Mouse (Mus musculus): ENCODE results near the gene Tiam1.
A peak's percentile ranks its signal among the peaks of the same experiment; 100 is the strongest.

The Tiam1 gene

GRCm38 (mm10) chr16:89868502-89868901 is 275.1 kb downstream of the Tiam1 start:
- no peak for DNase-seq

- DNase-seq = no peak
Measured at GRCm38 (mm10) chr16:89867212-89867829, 276.2 kb downstream of the Tiam1 start.

GRCm38 (mm10) chr16:89865136-89865535 is 278.4 kb downstream of the Tiam1 start:
- no peak for DNase-seq

- no peak for DNase-seq
Measured at GRCm38 (mm10) chr16:89864710-89865109, 278.9 kb downstream of the Tiam1 start.

- DNase-seq = no peak
Measured at GRCm38 (mm10) chr16:89863264-89863663, 280.3 kb downstream of the Tiam1 start.

GRCm38 (mm10) chr16:89861531-89861930 is 282.0 kb downstream of the Tiam1 start:
- no peak for DNase-seq

- DNase-seq = no peak
Measured at GRCm38 (mm10) chr16:89860708-89861107, 282.9 kb downstream of the Tiam1 start.

- no peak for DNase-seq
Measured at GRCm38 (mm10) chr16:89857666-89858065, 285.9 kb downstream of the Tiam1 start.

- no peak for DNase-seq
Measured at GRCm38 (mm10) chr16:89854731-89855130, 288.8 kb downstream of the Tiam1 start.

GRCm38 (mm10) chr16:89851333-89851732 is 292.2 kb downstream of the Tiam1 start:
- DNase-seq = no peak

GRCm38 (mm10) chr16:89848651-89849597 is 294.6 kb downstream of the Tiam1 start:
- DNase-seq = no peak

GRCm38 (mm10) chr16:89848179-89848578 is 295.4 kb downstream of the Tiam1 start:
- DNase-seq = no peak

- DNase-seq = no peak
Measured at GRCm38 (mm10) chr16:89845461-89845860, 298.1 kb downstream of the Tiam1 start.

GRCm38 (mm10) chr16:89844580-89844979 is 299.0 kb downstream of the Tiam1 start:
- DNase-seq = peak; percentile 34

GRCm38 (mm10) chr16:89841894-89842293 is 301.7 kb downstream of the Tiam1 start:
- no peak for DNase-seq

GRCm38 (mm10) chr16:89840361-89840760 is 303.2 kb downstream of the Tiam1 start:
- DNase-seq = no peak

- no peak for DNase-seq
Measured at GRCm38 (mm10) chr16:89839829-89840228, 303.7 kb downstream of the Tiam1 start.

- DNase-seq = no peak
Measured at GRCm38 (mm10) chr16:89837096-89837495, 306.5 kb downstream of the Tiam1 start.

- DNase-seq = no peak
Measured at GRCm38 (mm10) chr16:89835551-89835950, 308.0 kb downstream of the Tiam1 start.

GRCm38 (mm10) chr16:89833011-89833410 is 310.6 kb downstream of the Tiam1 start:
- DNase-seq = no peak

- DNase-seq = peak; percentile 37
Measured at GRCm38 (mm10) chr16:89831172-89831571, 312.4 kb downstream of the Tiam1 start.

- peak; percentile 32 for DNase-seq
Measured at GRCm38 (mm10) chr16:89830221-89830648, 313.3 kb downstream of the Tiam1 start.

GRCm38 (mm10) chr16:89827496-89828125 is 316.0 kb downstream of the Tiam1 start:
- DNase-seq = no peak

- no peak for DNase-seq
Measured at GRCm38 (mm10) chr16:89825875-89826274, 317.7 kb downstream of the Tiam1 start.

Data from kidney, adult 18-20 months (tissue).